Mouse (Mus musculus) activated CD4-positive, CD25-positive, alpha-beta regulatory T cell, adult 9 weeks (primary cell): Measurements from ENCODE around the gene Usp10. TPM values are rescaled to one million over a fixed set of nuclear protein-coding genes. Genes with fewer than 3 reads are reported as not detected.

ENCODE experiments used
- polyA plus RNA-seq: library from polyadenylated mRNA; unstranded; fragments of 100-300 nt; shearing (Covaris generic); gene quantifications from one replicate; pipeline ENCODE4 v1.2.1, GENCODE M21; 2017

Gene Usp10
- polyA plus RNA-seq: 86.0 TPM

GRCm38 (mm10) chr8:119909944-119910546, at the start of gene Usp10:
Gene Usp10 (plus strand): TSS chr8:119910360.

GRCm38 (mm10) chr8:119861706-119862389, 48.3 kb upstream of the Usp10 start, which contains the start of gene Klhl36:
Gene Klhl36 (plus strand): TSS chr8:119862266.

GRCm38 (mm10) chr8:119910547-119911257, 542 bp downstream of the Usp10 start, which contains the start of gene Gm20388:
Gene Gm20388 (plus strand): TSS chr8:119910841.

GRCm38 (mm10) chr8:119992249-119992648, 82.1 kb downstream of the Usp10 start, which contains the start of gene Crispld2:
Gene Crispld2 (plus strand): TSS chr8:119992438.

Other genes starting within 250 kb of the Usp10 start
- not detected for gene Wfdc1, start 244.0 kb upstream of the Usp10 start, polyA plus RNA-seq
- gene Atp2c2, start 210.4 kb upstream of the Usp10 start, polyA plus RNA-seq: not detected
- 13.7 TPM for gene Tldc1, start 131.9 kb upstream of the Usp10 start, polyA plus RNA-seq
- gene Cotl1, start 69.8 kb upstream of the Usp10 start, polyA plus RNA-seq: 444 TPM
- gene Klhl36, start 48.1 kb upstream of the Usp10 start, polyA plus RNA-seq: 13.6 TPM
- 8.9 TPM for gene Gm20388, start 481 bp downstream of the Usp10 start, polyA plus RNA-seq
- gene Crispld2, start 82.1 kb downstream of the Usp10 start, polyA plus RNA-seq: not detected
- 4.3 TPM for gene Zdhhc7, start 191.1 kb downstream of the Usp10 start, polyA plus RNA-seq
- gene 6430548M08Rik, start 203.8 kb downstream of the Usp10 start, polyA plus RNA-seq: 0.33 TPM